Mouse (Mus musculus) forebrain, embryonic 12.5 days (tissue): ENCODE measurements at regions not wholly inside any gene's neighbourhood (a gene's known extent, or its start where the extent isn't known, plus 50 kb on each side); places are given as distances from the start of the nearest gene placed in this dataset.

Source experiments
- ATAC-seq: fragments of 200-750 bp; cut with Nextera tagmentation; 2 replicates; pipeline ENCODE4 v1.8.0; 2017; ENCODE audit warnings: moderate TSS enrichment; ENCODE audit not compliant: low FRiP score
- H3K27ac ChIP-seq: fragments of 300-500 bp; sonication (generic); 2 replicates; pipeline ENCODE4 v1.5.1; 2016; ENCODE audit warnings: mild to moderate bottlenecking
- H3K27me3 ChIP-seq: fragments of 300-500 bp; sonication (generic); 2 replicates; pipeline ENCODE4 v1.6.1; 2016; ENCODE audit warnings: mild to moderate bottlenecking
- H3K36me3 ChIP-seq: fragments of 300-500 bp; sonication (generic); replicated peaks from 2 replicates; pipeline ENCODE4 v1.6.1; 2016; ENCODE audit warnings: mild to moderate bottlenecking
- H3K4me1 ChIP-seq: fragments of 300-500 bp; sonication (generic); 2 replicates; pipeline ENCODE4 v1.6.1; 2016
- H3K4me2 ChIP-seq: fragments of 300-500 bp; sonication (generic); 2 replicates; pipeline ENCODE4 v1.6.1; 2016; ENCODE audit warnings: mild to moderate bottlenecking, moderate library complexity
- H3K4me3 ChIP-seq: fragments of 300-500 bp; sonication (generic); replicated peaks from 2 replicates; pipeline ENCODE4 v1.5.1; 2016; ENCODE audit warnings: mild to moderate bottlenecking
- H3K9ac ChIP-seq: fragments of 300-500 bp; sonication (generic); 2 replicates; pipeline ENCODE4 v1.6.1; 2016; ENCODE audit warnings: mild to moderate bottlenecking
- H3K9me3 ChIP-seq: fragments of 300-500 bp; sonication (generic); 2 replicates; pipeline ENCODE4 v1.6.1; 2016
- WGBS: fragments of 180-500 bp; shearing (Covaris S2); methylation state at CpG from one replicate; pipeline ENCODE4 v1.1.7; 2016; 5-methylcytosine and 5-hydroxymethylcytosine counted together

DNA sequence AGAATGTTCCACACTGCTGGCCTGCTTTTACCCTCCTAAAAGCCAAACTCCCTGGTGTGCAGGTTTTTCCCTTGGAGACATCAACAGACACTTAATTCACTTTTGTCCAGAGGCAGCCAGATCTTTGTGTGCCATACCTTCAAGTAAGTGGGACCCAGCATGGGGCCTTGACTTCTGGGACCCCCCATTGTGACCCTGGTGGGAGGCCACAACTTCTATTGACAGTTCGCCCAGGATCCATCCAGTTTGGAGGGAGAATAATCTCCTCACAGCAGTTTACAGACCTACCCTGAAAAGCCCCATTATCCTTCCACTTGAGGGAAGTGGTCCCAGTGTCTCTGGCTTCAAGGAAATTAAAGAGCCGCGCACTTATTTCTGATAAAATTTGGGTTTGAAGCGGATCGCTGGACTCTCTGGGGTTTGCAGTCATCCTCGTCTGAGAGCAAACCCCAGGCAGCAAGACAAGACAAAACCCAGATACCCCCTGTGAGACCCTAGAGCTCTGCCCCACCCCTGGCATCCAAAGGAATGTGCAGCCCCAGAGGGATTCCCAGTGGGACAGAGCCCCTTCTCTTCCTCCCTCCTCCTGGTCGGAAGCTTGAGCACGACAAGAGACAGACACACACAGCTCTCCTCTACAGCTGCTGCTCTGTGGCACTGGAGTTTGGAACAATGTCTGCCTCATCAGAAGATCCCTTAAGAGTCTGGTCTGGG, 115.8 kb upstream of the Med13l start:
- WGBS: 7% methylated on average over 8 of the region's 8 CpGs

DNA sequence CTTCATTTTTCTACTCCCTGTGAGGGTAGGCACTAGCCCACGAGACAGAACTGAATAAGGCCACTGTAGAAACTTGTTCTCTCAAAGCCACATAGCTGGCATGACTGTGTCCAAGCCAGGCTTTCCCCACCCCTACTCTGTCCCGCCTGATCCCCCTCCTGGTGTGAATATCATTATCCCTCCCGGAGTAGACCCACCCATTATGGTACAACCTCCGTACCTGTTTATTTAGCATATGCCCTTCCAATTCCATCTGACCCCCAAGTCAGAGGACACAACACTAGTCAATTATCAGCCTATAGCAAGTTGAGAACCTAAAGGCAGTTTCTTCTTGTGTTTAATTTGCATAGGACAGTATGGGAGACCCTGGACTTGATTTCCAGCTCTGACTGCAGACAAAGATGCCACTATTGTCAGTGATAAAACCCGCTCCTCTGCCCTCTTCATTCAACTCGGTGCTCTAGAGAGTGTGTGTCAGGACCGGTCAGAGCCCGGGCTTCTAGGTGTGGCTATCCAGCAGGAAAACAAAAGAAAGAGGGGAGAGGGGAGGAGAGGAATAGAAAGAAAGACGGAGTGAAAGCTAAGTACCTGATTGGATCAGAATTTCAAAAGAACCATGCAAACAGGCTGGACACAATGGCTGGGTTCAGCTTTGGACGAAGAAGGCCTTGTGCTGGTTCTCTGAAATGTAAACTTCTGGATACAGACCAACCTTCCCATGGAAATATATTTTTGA, 115.1 kb upstream of the Med13l start:
- WGBS: 12% methylated on average over 10 of the region's 10 CpGs
- Histone ChIP-seq H3K36me3 (no peaks in the 10 kb centered on the region), H3K27ac (no peak overlapping the region; the same call in 1 of the 2 replicates), H3K9ac (no peak overlapping the region), H3K4me1 (peaks cover 18% of the 10 kb centered on the region), H3K27me3 (peaks cover 26% of the 10 kb centered on the region), H3K4me3 (no peak overlapping the region), H3K4me2 (no peak overlapping the region), H3K9me3 (no peaks in the 10 kb centered on the region)
- no peak for ATAC-seq

More for the DNA sequence above, 115.8 kb upstream of the Med13l start:
- Histone ChIP-seq H3K27ac (no peak overlapping the region), H3K4me3 (no peak overlapping the region), H3K36me3 (no peaks in the 10 kb centered on the region), H3K4me2 (no peak overlapping the region), H3K4me1 (peaks cover 18% of the 10 kb centered on the region), H3K9me3 (no peaks in the 10 kb centered on the region), H3K9ac (no peak overlapping the region), H3K27me3 (peaks cover 26% of the 10 kb centered on the region)
- no peak for ATAC-seq

DNA sequence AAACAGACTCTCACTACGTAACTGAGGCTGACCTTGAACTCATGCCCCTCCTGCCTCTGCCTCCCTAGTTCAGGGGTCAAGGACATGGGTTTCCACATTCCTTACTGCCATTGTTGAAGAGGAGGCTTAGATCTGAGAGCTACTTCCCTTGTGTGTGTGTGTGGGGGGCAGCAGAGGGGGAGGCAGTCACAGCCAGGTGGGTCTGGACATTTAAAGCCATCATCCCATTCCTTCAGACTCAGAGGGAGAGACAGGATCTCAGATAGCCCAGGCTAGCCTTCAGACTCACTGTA, 114.5 kb upstream of the Med13l start:
- H3K4me1 ChIP-seq: peaks cover 18% of the 10 kb centered on the region
- no peak overlapping the region for H3K27ac ChIP-seq
- H3K4me2 ChIP-seq: no peak overlapping the region
- peaks cover 26% of the 10 kb centered on the region for H3K27me3 ChIP-seq
- H3K4me3 ChIP-seq: no peak overlapping the region
- 75% methylated on average over 1 of the region's 1 CpGs for WGBS
- no peaks in the 10 kb centered on the region for H3K9me3 ChIP-seq
- H3K36me3 ChIP-seq: no peaks in the 10 kb centered on the region
- ATAC-seq: no peak
- H3K9ac ChIP-seq: no peak overlapping the region

DNA sequence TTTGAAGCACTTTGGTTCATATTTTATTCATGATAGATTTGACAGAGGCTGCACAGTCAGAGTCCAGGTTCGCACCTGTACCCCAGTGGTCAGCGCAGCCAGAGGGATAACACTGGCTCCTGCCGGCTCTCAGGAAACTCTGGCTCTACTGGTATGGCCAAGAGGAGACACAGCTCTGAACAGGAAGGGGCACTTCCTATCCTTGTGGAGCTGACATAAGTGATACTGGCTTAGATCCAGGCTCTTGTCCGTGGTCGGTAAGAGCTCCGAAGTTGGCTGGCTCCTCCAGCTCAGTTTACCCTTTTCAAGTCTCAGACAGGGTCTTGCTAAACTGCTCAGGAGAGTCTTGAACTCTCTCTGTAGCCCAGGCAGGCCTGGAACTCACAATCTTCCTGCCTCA, 113.6 kb upstream of the Med13l start:
- peaks cover 26% of the 10 kb centered on the region for H3K27me3 ChIP-seq
- no peak for ATAC-seq
- WGBS: 88% methylated on average over 6 of the region's 6 CpGs
- no peak overlapping the region for H3K4me2 ChIP-seq
- no peaks in the 10 kb centered on the region for H3K36me3 ChIP-seq
- H3K9me3 ChIP-seq: no peaks in the 10 kb centered on the region
- H3K27ac ChIP-seq: no peak overlapping the region
- H3K4me3 ChIP-seq: no peak overlapping the region
- H3K9ac ChIP-seq: no peak overlapping the region
- H3K4me1 ChIP-seq: peaks cover 18% of the 10 kb centered on the region

DNA sequence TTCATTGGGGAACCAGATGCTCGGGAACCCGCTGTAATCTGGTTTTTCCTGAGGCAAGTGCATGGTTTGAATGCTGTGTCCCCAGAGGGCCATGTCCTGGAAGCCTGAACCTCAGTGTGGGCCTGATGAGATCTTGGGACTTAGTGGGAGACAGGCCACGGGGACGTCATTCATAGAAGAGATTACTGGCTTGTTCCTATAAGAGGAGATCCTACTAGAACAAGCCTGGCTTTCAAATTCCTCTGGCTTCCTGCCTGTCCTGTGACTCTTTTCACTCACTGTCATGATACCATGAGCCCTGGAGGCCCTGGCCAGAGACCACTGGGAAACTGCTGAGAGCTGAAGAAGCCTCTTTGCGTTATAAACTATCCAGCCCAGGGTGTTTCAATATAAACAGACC, 113.1 kb upstream of the Med13l start:
- Histone ChIP-seq H3K27me3 (peaks cover 26% of the 10 kb centered on the region), H3K36me3 (no peaks in the 10 kb centered on the region), H3K9me3 (no peaks in the 10 kb centered on the region), H3K27ac (no peak overlapping the region), H3K4me1 (peaks cover 18% of the 10 kb centered on the region), H3K9ac (no peak overlapping the region), H3K4me3 (no peak overlapping the region), H3K4me2 (no peak overlapping the region)
- 71% methylated on average over 5 of the region's 5 CpGs for WGBS
- ATAC-seq: no peak

DNA sequence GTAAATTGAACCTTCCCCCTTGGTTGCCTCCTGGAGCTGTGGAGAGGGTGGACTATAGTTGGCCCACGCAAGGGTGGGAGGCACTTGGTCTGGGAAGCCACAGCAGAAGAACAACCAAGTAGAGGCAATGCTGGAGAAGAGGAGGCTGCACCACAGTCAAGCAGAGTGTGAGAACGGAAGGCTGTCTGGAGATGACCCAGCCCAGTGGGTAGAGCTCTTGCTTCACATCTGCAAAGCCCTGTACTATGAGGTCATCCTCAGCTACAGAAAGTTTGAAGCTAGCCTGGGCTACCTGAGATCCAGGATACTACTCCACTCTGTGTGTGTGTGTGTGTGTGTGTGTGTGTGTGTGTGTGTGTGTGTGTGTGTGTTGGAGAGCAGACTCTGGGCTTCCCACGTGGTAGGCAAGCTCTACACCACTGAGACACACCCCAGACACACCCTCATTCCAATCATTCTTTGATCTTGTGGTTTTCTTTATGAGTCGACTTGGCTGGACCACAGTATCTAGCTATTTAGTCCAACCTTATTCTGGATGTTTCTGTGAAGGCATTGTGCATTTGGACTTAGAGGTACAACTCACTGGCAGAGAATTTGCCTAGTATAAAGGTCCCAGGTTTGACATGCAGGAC, 111.5 kb upstream of the Med13l start:
- ATAC-seq: no peak

DNA sequence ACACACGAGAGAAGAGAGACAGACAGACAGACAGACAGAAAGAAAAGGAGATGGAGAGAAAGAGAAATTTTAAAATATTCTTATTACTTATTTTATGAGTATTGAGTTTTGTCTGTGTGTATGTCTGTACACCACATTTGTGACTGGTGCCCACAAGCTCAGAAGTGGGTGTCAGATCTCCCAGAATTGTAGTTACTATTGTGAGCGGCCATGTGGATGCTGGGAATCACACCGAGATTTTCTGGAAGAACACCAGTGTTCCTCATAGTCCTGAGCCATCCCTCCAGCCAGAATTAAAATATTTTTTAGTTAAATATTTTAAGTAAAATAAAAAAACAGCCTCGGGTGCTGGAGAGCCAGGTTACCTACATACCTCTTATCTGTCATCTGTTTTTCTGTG, 110.6 kb upstream of the Med13l start:
- H3K9me3 ChIP-seq: no peaks in the 10 kb centered on the region
- H3K27ac ChIP-seq: no peak overlapping the region
- ATAC-seq: no peak
- no peaks in the 10 kb centered on the region for H3K36me3 ChIP-seq
- H3K4me2 ChIP-seq: no peak overlapping the region
- H3K9ac ChIP-seq: no peak overlapping the region
- peaks cover 12% of the 10 kb centered on the region for H3K4me1 ChIP-seq
- H3K4me3 ChIP-seq: no peak overlapping the region
- WGBS: 84% methylated on average over 4 of the region's 4 CpGs
- H3K27me3 ChIP-seq: peaks cover 19% of the 10 kb centered on the region

More for the DNA sequence above, 111.5 kb upstream of the Med13l start:
- Histone ChIP-seq H3K9ac (no peak overlapping the region), H3K4me2 (no peak overlapping the region), H3K27me3 (peaks cover 26% of the 10 kb centered on the region), H3K4me3 (no peak overlapping the region), H3K9me3 (no peaks in the 10 kb centered on the region), H3K27ac (no peak overlapping the region), H3K36me3 (no peaks in the 10 kb centered on the region), H3K4me1 (peaks cover 18% of the 10 kb centered on the region)
- 87% methylated on average over 4 of the region's 4 CpGs for WGBS

DNA sequence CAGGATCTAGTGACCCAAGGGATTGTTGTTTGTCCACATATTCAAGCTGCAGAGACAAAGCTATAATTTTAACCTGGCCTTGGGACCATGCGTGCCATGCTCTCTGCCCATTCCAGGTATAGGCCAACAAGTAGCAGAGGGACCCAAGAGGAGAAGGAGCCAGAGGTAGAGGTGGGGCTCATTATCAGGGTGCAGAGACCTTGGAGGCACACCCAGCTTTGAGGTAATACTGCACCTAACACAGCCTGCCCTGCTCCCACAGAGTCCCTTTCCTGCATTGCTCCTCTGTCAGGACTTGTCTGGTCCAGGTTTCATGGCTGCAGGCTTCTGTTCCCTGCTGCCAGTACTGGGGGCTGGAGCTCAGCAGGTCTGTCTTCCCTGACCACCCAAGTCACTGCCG, 108.4 kb upstream of the Med13l start:
- 0 out of 2 replicates have a peak, but pooled peaks cover 2% of the 10 kb centered on the region for H3K4me1 ChIP-seq
- H3K9ac ChIP-seq: no peak overlapping the region
- H3K9me3 ChIP-seq: no peaks in the 10 kb centered on the region
- H3K4me2 ChIP-seq: no peak overlapping the region
- H3K27ac ChIP-seq: no peak overlapping the region
- H3K4me3 ChIP-seq: no peak overlapping the region
- no peaks in the 10 kb centered on the region for H3K36me3 ChIP-seq
- no peak for ATAC-seq
- peaks cover 3% of the 10 kb centered on the region; the same call in 1 of the 2 replicates for H3K27me3 ChIP-seq
- WGBS: 65% methylated on average over 2 of the region's 2 CpGs

DNA sequence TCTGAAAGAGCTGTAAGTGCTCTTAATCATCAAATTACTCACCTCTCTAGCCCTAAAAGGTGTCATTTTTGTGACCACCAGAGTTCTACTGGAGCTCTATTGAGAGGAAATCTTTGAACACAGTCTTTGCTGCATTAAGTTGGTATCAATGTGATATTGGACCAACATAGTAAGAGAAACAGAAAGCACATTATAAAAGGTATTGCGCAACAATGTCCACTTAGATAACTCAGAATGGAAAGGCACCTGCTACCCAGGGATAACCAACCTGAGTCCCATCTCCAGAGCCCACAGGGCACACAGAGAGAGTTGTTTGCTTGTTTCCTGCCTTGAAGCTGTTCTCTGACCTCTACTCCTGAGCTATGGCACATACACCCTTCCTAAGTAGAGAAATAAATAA, 106.4 kb upstream of the Med13l start:
- Histone ChIP-seq H3K4me2 (no peak overlapping the region), H3K27me3 (peaks cover 3% of the 10 kb centered on the region; the same call in 1 of the 2 replicates), H3K4me3 (no peak overlapping the region), H3K27ac (no peak overlapping the region), H3K4me1 (peaks cover 6% of the 10 kb centered on the region), H3K9ac (no peak overlapping the region), H3K36me3 (no peaks in the 10 kb centered on the region), H3K9me3 (no peaks in the 10 kb centered on the region)
- WGBS: 95% methylated on average over 1 of the region's 1 CpGs
- ATAC-seq: no peak

DNA sequence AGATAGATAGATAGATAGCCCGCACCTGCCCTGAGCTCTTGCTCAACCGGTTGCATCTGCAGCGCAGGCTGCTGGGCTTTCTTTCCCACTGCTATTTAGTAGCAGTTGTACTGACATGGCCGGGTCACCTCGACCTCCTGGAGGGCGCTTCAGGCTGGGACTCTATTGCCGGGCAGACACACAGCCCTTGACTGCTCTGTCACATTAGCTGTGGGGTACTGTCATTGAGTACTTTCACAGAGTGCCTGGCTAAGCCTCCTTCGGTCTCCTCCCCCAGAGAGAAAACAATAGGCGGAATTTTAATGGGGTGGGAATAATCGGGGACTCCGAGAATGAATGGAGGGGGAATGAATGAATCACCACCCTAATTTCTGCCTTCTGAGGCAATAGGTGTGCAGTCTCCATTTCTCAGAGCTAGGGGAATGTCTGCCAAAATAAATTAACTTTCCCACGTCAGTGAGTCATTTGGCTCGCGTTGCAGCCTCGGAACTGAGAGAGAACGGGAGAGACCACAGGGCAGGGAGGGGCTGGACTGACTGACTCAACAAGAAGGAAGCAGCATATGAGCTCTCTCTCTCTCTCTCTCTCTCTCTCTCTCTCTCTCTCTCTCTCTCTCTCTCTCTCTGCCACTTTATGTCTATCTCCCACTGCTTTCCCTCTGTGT, 101.6 kb upstream of the Med13l start:
- Histone ChIP-seq H3K4me2 (peak overlapping the region; percentile 53), H3K9me3 (no peaks in the 10 kb centered on the region), H3K4me1 (peaks cover 22% of the 10 kb centered on the region), H3K9ac (no peak overlapping the region), H3K4me3 (peak overlapping the region; percentile 27), H3K36me3 (no peaks in the 10 kb centered on the region), H3K27ac (0 out of 2 replicates have a peak overlapping the region, but pooled peaks have one; percentile 31), H3K27me3 (peaks cover 13% of the 10 kb centered on the region)
- WGBS: 2% methylated on average over 16 of the region's 16 CpGs
- peak; percentile 64; the same call in 1 of the 2 replicates for ATAC-seq

DNA sequence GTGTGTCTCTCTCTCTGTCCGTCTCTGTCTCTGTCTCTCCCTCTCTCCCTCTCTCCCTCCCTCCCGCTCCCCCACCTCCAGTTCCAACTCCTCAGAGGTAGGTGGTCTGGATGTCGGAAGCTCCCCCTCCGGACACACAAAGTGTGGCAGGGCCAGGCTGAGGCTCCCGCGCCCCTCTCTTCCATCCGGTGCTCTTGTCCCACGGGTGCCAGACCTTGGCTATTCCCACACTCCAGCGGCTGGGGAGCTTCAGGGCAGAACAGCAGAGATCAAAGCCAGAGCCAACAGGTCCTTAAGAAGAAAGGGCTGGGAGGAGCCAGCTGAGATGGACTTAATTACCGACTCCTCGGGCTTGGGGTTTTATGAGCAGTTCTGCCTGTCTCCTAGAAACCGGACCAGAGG, 101.1 kb upstream of the Med13l start:
- WGBS: 0% methylated on average over 12 of the region's 12 CpGs
- Histone ChIP-seq H3K9me3 (no peaks in the 10 kb centered on the region), H3K4me2 (peak overlapping the region; percentile 53), H3K27me3 (peaks cover 17% of the 10 kb centered on the region), H3K4me3 (peak overlapping the region; percentile 27), H3K4me1 (peaks cover 22% of the 10 kb centered on the region), H3K27ac (0 out of 2 replicates have a peak overlapping the region, but pooled peaks have one; percentile 31), H3K9ac (no peak overlapping the region), H3K36me3 (no peaks in the 10 kb centered on the region)
- peak; percentile 41; the same call in 1 of the 2 replicates for ATAC-seq

DNA sequence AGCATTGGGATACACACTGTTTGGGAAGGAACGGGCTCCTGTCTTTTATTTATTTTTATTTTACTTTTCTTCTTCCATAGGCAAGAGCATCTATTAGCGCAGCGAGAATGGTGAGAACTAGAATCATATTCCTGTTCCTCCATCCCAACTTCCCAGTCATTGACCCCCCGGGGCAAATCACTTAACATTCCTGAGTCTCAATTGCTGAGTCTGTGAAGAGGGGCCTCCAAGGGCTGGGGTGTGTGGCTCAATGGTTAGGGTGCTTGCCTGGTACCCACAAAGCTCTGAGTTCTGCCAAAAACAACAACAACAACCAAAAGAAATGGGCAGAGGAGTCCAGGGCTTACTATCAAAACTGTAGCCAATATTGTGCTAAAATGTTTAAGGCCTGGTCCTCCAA, 98.5 kb upstream of the Med13l start:
- WGBS: 61% methylated on average over 4 of the region's 4 CpGs
- ATAC-seq: no peak
- H3K4me1 ChIP-seq: peaks cover 43% of the 10 kb centered on the region

More for the DNA sequence above, 98.5 kb upstream of the Med13l start:
- H3K27ac ChIP-seq: no peak overlapping the region
- no peaks in the 10 kb centered on the region for H3K9me3 ChIP-seq
- H3K36me3 ChIP-seq: no peaks in the 10 kb centered on the region
- no peak overlapping the region for H3K4me3 ChIP-seq
- no peak overlapping the region for H3K9ac ChIP-seq
- H3K4me2 ChIP-seq: no peak overlapping the region
- peaks cover 19% of the 10 kb centered on the region for H3K27me3 ChIP-seq
